Mouse (Mus musculus): ENCODE measurements at regions not wholly inside any gene's neighbourhood (a gene's known extent, or its start where the extent isn't known, plus 50 kb on each side); places are given as distances from the start of the nearest gene placed in this dataset.
A peak's percentile ranks its signal among the peaks of the same experiment; 100 is the strongest.

DNA sequence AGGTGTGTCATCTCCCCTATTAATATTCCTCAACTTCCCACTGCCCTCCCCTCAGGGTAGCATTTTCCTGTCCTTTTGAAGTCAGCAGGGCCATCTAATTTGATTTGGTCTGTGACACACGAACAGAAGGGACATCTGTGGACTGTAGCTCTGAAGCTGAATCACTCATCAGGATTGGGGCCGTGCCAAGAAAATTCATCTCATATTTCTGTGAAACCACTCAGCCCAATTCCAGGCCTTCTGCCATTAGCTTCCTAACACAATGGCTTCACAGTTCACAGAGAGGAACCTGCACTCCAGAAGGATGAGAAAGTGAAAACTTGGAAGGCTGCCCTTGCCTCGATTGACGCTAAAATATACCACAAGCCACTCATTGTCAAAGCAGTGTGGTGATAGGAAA lies 86.1 kb downstream of the Abhd5 start:
- no peak for DNase-seq (ENCODE audit: low read depth, low spot score)

DNA sequence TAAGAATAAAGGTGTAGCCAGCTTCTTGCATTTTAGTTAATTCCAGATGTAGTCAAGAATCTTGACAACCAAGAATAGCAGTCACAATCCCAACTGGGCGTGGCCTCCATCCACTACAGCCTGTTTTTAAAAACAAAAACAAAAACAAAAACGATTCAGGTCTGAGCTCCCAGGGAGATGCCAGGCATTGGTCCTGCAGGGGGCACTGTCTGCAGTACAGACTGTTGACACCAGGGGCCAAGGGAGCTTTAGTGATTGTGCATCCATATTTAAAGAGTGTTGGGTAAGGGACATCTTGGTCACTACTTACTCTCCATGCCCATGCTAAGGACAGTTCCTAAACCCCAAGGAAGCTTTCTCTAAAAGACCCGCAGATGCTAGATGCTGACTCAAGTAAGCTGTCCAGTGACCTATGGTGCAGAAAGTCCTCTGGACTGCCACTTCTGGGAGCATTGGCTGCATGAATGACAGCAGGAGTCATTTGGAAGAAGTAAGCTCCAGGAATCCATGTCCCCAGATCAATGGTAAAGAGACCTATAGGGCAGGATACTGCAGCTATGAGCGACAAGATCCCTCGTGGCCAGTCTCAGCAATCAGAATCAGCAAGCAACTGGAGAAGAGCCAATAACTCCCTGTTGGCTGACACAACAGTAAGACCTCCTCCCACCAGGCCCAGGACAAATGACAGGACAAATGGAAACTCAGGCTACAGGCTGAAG lies 95.1 kb downstream of the Abhd5 start:
- DNase-seq (ENCODE audit: low read depth, low spot score), result no peak

DNA sequence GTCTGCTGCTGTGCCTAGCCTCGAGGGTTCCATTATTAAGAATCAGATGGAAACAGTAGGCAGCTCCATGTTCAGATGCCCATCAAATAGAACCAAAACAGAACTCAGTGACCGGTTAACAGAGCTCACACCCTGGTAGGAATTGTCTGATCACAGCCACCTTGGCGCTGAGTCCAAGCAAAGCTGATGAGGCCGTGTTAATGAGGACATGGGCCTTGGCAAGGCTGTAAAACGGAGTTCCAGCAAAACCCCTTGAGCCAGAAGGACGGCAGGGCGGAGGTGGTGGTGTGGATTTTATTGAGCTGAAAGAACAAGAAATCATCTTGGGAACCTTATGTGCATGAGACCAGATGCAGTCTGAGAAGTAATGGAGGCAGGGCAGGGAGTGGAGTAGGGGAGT lies 96.2 kb downstream of the Abhd5 start:
- no peak for DNase-seq (ENCODE audit: low read depth, low spot score)

DNA sequence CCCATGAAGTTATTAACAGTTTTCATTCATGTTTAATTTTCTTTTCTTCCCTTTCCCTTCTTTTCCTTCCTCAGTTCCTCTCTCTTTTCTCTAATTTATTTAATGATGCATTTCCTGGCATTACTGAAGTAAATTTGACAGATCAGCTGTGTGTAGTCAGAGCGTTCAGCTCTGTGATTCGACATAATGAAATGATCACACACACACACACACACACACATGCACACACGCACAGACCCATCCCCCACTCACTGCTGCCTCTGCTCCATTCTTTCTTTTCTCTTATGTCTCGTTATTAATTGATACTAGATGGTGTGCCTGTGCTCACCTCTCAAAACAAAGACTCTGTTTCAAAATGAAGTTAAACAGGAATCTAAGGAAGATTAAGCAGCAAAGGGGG lies 96.9 kb downstream of the Abhd5 start:
- no peak for DNase-seq (ENCODE audit: low read depth, low spot score)

DNA sequence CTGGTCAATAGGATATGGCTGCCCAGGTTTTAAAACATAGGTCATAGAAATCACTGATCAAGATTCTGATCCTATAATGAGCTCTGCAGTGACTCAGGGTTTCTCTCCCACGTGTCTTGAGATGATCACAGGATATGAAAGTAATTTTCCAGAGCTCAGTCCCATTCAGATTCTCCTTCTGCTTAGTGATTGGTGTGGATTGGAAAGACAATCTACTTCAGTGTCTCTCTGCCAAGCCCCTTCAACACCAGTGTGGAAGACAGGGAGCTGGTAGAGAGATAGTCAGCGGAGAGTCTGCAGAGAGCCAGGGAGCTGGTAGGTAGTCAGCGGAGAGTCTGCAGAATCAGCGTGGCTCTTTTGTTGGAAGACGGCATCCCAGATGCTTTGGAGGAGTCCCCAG lies 99.1 kb downstream of the Abhd5 start:
- no peak for DNase-seq (ENCODE audit: low read depth, low spot score)

DNA sequence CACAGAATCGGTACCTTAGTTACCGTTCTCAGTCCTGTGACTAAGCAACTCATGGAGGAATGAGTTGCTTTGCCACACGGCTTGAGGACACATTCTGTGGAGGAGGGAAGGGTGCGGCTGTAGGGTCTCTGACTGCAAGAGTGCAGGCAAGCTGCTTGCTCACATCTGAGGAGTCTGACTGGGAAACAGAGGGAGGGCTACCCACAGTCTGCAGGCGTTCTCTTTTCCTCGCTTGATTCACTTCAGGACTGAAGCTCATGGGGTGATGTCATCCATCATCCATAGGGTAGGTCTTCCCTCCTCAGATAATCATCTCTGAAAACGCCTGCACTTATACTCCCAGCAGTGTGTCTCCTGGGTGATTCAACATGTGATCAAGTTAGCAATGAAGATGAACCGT lies 103.9 kb downstream of the Abhd5 start:
- DNase-seq (ENCODE audit: low read depth, low spot score), result no peak

DNA sequence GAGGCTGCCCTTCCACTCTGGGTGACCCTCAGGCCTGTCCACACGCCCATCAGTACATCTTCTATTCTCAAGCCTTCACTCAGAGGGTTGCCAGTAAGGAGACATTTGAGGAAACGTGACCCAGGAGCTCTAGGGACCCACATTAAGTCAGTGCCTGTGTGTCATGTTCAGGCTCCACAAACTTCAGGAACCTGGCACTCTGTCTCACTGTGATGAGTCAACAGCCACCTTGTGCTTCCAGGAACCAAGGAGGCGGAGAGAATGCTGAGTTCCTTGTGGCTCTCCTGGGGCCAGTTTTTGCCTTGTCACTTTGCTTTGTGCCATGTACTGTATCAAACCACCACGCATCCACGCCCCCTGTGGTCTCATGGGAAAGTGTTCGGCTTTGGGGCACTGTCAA lies 104.4 kb downstream of the Abhd5 start:
- DNase-seq (ENCODE audit: low read depth, low spot score), result no peak

DNA sequence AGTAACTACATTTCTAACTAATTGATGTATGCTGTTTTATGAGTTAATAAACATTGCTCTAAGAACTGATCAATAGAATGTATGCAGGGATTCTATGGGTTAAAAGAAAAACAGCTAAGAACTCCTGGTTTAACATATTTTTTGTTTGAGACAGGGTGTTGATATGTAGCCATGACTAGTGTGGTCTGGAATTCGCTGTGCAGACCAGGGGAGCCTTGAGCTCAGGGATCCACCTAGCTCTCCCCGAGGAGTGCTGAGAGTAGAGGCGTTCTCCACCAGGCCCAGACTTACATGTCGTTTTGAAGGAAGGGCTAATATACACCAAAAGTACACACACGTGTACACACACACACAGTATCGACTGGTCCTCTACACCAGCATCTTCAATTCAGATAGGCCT lies 108.1 kb downstream of the Abhd5 start:
- no peak for DNase-seq (ENCODE audit: low read depth, low spot score)

DNA sequence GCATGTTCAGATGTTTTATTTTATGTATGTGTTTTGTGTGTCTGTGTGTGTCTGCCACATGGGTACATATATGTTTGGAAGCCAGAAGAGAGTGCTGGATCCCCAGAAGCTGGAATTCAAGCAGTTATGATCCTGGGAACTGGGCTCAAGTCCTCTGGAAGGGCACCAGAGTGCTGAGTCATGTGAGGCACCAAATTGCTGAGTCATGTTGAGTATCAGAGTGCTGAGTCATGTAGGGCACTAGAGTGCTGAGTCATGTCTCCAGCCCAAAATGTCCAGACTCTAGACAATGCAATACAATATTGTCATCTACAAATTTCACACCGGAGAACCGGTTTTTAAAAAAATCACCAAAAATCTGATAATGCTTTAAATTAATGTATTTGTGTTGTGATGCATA lies 120.1 kb downstream of the Abhd5 start:
- DNase-seq (ENCODE audit: low read depth, low spot score), result no peak

DNA sequence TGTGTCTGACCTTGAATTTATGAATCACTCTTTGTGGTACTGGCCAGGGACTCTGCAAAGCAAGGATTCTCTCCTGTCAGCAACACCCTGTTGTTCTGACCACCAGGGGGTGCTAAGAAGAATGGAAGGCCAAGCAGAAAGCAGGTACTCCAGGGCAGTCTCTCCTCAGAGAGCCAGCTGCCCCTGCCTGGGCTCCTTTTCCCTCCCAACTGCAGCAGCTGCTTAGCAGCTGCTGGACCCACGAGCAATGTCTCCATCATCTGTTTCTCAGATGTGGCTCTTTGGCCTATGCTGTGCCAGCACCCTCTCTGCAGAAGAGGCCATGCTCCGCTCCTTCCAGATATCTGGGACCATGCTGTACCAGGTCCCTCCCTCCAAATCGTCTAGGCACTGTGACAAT lies 124.9 kb downstream of the Abhd5 start:
- peak; percentile 37 for DNase-seq (ENCODE audit: low read depth, low spot score)

DNA sequence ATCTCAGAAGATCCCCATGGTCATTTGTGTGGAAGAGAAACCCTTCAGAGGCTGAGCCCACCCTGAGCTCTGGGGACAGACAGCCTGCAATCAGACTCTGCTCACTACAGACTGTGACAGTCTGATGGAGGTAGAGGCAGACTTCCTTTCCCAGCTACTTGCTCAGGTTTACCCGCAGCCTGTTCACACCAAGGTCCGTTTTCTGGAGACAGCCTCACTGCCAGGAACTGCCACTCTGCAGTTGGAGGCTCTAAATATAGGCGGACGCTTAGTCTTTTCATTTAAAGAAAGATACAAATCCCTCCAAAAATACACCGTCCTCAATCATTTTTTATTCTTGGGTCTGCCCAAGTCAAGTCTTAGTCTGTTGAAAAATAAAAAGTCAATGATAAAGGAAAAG lies 135.6 kb downstream of the Abhd5 start:
- no peak for DNase-seq (ENCODE audit: low read depth, low spot score)

DNA sequence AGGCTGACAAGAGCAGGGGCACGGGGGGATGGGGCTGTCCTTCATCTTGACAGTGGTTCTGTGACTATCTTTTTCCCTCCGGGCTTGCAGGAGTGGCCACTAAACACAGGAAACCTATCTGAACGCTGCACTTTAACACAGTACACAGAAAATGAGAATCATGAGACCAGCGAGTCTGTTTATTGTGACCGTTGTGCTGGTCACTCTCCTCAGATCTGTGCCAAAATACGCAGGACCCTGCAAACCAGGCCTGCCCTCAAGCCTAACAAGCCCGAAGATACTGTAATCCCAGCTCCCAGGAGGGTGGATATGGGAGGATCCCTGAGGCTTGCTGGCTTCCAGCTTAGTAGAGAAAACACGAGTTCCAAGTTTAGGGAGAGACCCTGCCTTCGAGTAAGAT lies 143.3 kb downstream of the Abhd5 start:
- DNase-seq (ENCODE audit: low read depth, low spot score), result no peak

DNA sequence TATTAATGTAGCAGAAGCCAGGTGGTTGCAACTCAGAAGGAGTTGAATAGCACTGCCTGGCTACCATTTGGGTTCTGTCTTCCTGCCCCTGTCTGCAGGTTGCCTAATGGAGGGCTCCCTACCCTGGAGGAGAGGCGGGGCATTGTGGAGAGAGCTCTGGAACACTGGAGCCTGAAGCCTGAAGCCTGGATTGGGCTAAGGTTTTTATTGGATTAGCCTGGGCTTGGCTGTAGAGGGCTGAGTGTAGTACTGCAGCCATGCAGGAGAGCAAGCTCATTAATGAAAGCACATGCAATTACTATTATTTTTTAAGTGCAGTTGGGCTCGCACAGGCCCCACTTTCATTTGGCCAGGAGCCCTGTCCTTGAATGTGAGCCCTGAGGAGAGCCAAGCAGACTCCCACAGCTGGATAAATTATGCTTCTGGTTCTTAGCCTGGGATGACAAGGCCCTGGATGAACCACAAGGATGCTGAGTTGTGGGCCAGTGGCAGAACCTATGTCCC lies 145.1 kb downstream of the Abhd5 start:
- no peak for DNase-seq (ENCODE audit: low read depth, low spot score)

DNA sequence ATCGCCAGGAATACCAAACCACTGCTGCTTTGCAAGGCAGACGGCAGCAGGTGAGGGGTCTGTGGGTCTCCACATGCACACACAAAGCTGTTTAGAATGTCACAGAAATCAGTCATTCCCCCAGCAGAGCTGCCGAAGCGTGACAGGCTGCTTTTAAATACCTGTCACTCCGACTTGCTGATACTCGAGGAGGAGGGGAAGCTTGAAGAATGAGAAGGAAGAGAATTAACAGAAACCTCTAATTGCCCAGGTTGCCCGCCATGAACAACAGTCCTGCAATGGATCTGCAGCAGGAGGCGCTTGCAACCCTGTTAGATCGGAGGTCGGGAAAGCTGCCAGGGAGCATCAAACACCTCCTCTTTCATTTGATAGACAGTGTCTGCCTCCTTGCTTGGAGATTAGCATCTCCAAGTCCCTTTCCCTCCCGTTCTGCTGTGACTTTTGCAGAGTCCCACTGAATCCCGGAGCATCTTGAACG lies 150.5 kb downstream of the Abhd5 start:
- DNase-seq (ENCODE audit: low read depth, low spot score), result no peak

DNA sequence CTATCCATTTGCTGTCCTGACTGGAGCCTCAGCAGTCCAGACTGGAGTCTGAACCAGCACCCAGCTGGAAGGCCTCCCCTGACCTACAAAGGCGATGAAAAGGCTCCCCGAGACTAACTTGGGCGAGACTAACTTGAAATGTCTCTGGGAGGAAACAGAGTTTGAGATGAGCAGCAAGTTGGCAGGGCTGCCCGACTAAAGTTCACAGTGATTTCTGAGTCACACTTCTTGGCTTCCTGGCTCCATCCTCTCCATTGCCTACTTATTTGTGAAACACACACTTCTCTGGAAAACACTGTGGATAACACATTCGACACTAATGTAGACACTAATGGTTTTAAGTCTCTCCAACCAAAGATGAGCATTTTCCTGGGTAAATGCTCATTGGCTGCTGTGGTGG lies 170.2 kb downstream of the Abhd5 start:
- DNase-seq (ENCODE audit: low read depth, low spot score), result no peak

DNA sequence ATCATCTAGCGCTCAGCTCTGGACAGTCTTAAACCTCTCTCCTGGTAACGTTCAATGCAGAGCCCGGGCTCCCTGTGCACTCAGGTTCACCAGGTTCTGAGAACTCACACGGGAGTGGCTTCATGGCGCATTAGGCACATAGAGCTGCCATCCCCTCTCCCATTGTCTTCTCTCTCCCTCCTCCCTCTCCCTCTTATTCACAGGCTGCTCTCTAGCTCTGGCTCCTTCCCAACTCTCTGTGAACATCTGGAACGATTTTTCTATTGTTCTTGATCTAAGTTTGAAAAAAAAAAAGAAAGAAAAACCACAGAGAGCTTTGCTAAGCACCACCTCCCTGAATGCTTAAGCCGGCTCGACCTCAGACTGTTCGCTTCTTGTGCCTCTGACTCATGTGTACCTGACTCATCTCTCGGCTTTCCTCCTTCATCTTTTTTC lies 174.2 kb downstream of the Abhd5 start:
- no peak for DNase-seq (ENCODE audit: low read depth, low spot score)

DNA sequence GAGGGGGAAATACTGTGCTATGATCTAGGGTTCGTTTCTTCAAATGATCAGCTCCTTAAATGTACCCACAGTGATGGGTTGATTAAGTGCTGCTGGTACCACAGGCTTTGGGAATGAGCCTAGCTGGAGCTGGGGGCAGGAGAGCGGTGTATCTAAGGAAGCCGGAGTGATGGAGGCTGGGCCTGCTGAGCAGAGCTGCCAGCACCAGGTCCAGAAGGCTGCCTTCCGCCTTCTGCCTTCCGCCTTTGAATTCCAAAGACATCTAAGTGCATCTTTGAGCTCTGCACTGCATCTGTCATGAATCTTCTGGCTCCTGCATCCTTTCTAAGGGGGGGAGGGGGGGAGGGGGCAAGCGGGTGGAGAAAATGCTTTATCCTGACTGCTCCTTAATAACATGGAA lies 176.9 kb downstream of the Abhd5 start:
- no peak for DNase-seq (ENCODE audit: low read depth, low spot score)

DNA sequence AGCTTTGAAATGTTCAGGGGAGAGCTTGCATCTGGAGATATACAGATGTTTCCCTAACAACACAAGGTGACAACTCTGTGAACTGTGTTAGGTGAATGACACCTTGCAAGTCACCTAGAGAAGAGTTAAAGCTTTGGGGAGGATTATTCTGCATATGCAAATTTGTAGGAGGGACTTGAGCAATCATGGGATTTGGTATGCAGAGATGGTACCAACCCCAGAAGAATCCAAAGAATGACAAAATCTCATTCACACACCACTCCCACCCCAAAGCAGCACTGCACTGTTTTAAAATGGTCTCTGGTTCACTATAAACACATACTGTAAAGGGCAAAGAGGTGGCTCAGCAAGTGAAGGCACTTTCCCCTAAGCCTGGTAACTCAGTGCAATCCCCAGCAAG lies 178.3 kb downstream of the Abhd5 start:
- no peak for DNase-seq (ENCODE audit: low read depth, low spot score)

DNA sequence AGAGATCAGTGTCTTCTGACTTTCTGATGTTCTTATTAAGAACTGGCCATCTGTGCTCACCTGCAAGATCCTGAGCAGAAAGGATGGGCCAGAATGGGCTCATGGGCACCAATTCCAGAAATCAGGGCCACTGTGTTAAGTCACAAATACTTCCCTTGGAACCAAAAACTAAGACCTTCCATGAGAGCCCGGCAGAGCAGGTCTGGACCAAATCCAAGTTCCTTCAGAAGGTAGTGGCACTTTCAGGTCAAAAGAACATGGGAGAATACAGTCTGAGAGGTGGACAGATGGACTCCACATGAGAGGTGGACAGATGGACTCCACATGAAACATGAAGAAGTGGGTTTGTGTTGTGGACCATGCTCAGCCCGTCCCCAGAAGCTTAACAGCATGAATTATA lies 180.4 kb downstream of the Abhd5 start:
- DNase-seq (ENCODE audit: low read depth, low spot score), result no peak

DNA sequence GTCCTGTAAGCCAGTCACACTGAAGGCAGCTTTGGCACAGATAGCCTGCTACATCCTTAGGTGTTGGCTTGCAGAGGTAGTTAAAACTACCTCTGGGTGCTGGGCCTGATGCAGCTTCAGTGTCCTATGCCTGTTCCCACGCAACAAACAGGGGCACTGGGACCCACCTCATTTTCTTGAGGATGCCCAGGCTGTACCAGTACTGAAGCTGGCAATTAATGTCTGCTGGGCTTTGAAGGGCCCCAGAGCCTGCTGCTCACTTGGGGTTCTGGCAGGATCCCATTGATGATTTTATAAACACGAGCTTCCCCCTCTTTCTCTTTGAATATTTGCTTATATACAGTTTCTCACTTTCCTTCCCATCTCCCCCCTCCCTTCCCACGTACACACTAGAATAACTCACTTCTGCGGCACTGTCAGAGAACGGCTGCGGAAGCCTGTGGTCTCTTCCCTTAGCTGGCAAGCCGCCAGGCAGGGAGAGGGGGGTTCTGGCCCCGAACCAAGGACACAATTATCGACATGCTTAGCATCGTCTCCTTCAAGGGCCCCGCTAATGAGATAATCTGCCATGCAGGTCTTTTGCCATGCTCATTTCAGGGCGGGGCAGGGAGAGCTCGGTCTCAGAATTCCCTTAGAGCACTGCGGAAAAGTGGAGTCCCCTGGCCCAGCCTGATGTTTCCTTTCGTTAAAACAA lies 182.9 kb downstream of the Abhd5 start:
- DNase-seq (ENCODE audit: low read depth, low spot score), result no peak

DNA sequence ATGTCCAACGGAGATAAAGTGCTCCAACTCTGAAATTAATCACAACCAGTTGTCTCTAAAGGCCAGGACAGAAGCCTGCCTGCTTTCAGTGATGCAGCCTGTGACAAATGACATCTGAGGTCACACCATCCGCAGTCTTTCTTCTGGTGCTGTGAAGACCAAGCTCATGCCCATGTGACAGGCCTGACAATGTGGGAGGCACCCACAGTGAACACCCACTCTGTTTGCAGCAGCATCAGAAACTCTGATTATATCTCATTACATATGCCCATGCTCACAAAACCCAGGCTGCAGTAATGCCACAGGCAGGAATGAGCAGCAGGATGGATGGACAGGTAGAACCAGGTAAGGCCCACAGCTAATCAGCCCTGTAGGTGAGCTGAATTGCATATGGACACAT lies 183.6 kb downstream of the Abhd5 start:
- no peak for DNase-seq (ENCODE audit: low read depth, low spot score)

DNA sequence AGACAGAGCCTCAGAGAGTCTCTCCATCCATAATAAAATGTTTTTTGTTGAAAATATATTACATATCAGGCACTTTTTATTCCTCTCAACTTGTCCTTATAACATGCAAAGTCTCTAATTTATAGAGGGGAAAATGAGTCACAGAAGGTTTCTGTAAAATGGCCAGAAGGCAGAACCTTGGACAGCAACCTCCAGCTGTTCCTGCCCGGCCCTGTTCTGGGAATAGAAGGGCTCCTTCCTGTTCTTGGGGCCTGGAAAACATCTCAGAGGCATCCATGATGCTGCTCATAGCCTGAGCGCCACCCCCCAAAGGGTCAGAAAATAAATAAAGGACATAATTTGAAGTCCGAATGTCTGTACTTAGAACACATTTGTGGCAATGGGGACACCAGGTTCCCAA lies 188.7 kb downstream of the Abhd5 start:
- no peak for DNase-seq (ENCODE audit: low read depth, low spot score)

DNA sequence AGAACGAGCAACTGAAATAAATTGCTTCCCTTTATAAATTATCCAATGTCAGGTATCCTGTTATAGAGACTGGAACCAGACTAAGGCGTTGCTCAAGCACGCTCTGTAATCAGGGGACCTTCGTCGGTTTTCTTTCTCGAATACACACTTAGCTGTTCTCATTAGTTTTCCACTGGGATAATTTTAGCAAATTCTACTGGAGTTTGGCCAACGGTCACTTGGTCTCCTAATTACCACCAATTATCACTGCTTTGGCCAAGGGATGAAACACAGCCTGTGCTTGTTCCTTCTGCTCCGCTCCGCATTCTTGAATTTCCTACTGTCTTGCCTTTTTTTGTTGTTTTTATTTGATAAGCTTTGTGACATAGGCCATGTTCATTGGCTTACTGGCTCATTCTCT lies 191.1 kb upstream of the Topaz1 start:
- no peak for DNase-seq (ENCODE audit: low read depth, low spot score)
